13 mouse cellular contexts compared by ENCODE assay signal in the genomic region with DNA sequence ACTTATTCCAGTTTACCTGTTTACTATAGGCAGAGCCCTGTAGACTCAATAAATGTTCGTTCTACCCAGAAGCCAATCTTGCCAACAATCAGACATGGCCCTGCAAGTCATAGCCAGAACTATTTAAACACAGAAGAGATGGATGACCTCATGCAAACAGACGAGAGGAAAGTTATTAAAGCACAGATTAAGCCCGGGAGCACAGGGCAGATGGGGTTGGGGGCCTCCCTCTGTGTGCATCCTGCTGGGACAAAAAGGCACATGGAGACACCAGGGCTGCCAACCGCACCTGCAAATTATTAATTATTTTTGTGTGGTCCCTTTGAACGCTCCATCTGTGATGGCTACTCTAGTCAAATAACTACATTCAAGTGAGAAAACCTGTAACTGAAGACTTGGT. TPM values are rescaled to one million over a fixed set of nuclear protein-coding genes. Genes with fewer than 3 reads are reported as not detected.
DNase-seq lines count a peak whose midpoint lies in the region; ATAC-seq lines count a peak whose summit lies in the region.
"Had no signal": no experiment of that assay in that cellular context is flagged by ENCODE, and none has a peak within 500 bp of the region (broad histone marks: within the 10 kb centered on the region; RNA-seq: fewer than 3 reads in every experiment).

No protein-coding gene starts in this region.

- 79% methylated on average over 5 of the region's 5 CpGs for WGBS in liver, embryonic 11.5 days
- WGBS in liver, embryonic 13.5 days (ENCODE audit: insufficient replicate concordance), result 83% methylated on average over 5 of the region's 5 CpGs

- peak; percentile 40 for DNase-seq in heart, adult 11 months
- DNase-seq in heart, postnatal 36 days, result no peak
- no peak for DNase-seq in liver, embryonic 11.5 days (ENCODE audit: low spot score)
- DNase-seq in liver, result no peak
- DNase-seq in cerebellum, adult 18-20 months, result peak; percentile 42 to 56
- DNase-seq in liver, embryonic 13.5 days, result no peak
- no peak for DNase-seq in spleen, postnatal 10 days (ENCODE audit: low spot score in 2 of 2)
- DNase-seq in thymus, postnatal 0 days (ENCODE audit: low spot score), result no peak
- DNase-seq: adrenal gland, postnatal 14 days; gastrocnemius, postnatal 10 days; kidney, postnatal 10 days had no signal

- no peaks in the 10 kb centered on the region for H3K27me3 ChIP-seq in liver, embryonic 11.5 days (replicated peaks; ENCODE audit: control insufficient read depth, insufficient read depth, low read length)
- no peaks in the 10 kb centered on the region for H3K27me3 ChIP-seq in liver, embryonic 13.5 days
- H3K27me3 ChIP-seq: embryonic facial prominence, embryonic 13.5 days; forebrain, embryonic 12.5 days had no signal

- H3K4me1 ChIP-seq in liver, embryonic 11.5 days (replicated peaks; ENCODE audit: control insufficient read depth, insufficient read depth, low read length), result peaks cover 58% of the 10 kb centered on the region
- H3K4me1 ChIP-seq in liver, embryonic 13.5 days (replicated peaks), result peaks cover 92% of the 10 kb centered on the region

- H3K36me3 ChIP-seq in liver, embryonic 11.5 days (ENCODE audit: control insufficient read depth, insufficient read depth, low read length), result no peaks in the 10 kb centered on the region
- peaks cover 15% of the 10 kb centered on the region for H3K36me3 ChIP-seq in liver, embryonic 13.5 days
- H3K36me3 ChIP-seq: embryonic facial prominence, embryonic 13.5 days; forebrain, embryonic 12.5 days had no signal

- H3K4me2 ChIP-seq in liver, embryonic 11.5 days, result no peak overlapping the region; the same call in 1 of the 2 replicates
- H3K4me2 ChIP-seq in liver, embryonic 13.5 days, result no peak overlapping the region
- H3K4me2 ChIP-seq: embryonic facial prominence, embryonic 13.5 days; forebrain, embryonic 12.5 days had no signal

- no peak overlapping the region for H3K9ac ChIP-seq in liver, embryonic 11.5 days (ENCODE audit: low read depth, low read length)
- H3K9ac ChIP-seq in liver, embryonic 13.5 days, result no peak overlapping the region
- H3K9ac ChIP-seq: embryonic facial prominence, embryonic 13.5 days; forebrain, embryonic 12.5 days had no signal

- peak overlapping the region; percentile 43; the same call in 1 of the 2 replicates for H3K27ac ChIP-seq in liver, embryonic 11.5 days (ENCODE audit: low read depth, low read length)
- H3K27ac ChIP-seq in liver, embryonic 13.5 days, result peak overlapping the region; percentile 35; the same call in 1 of the 2 replicates
- H3K27ac ChIP-seq: embryonic facial prominence, embryonic 13.5 days had no signal

- intact Hi-C loops in heart, postnatal 36 days (cut with DNase I), result no loop called here

- H3K9me3 ChIP-seq in liver, embryonic 11.5 days (ENCODE audit: control insufficient read depth, low read length), result no peaks in the 10 kb centered on the region
- no peaks in the 10 kb centered on the region for H3K9me3 ChIP-seq in liver, embryonic 13.5 days (replicated peaks)
- H3K9me3 ChIP-seq: embryonic facial prominence, embryonic 13.5 days; forebrain, embryonic 12.5 days had no signal

- no peak for ATAC-seq in liver, embryonic 11.5 days (replicated peaks; ENCODE audit: low FRiP score)
- ATAC-seq in liver, embryonic 13.5 days (ENCODE audit: low read depth), result no peak

- no peak overlapping the region for H3K4me3 ChIP-seq in liver, embryonic 11.5 days (ENCODE audit: low read depth, low read length)
- H3K4me3 ChIP-seq in liver, embryonic 13.5 days (replicated peaks), result no peak overlapping the region
- H3K4me3 ChIP-seq: embryonic facial prominence, embryonic 13.5 days; forebrain, embryonic 12.5 days had no signal

RNA-seq across cellular contexts. Expression of gene Tbxas1, which starts 29.3 kb away (rescaled TPM):
- total RNA-seq in heart, postnatal 36 days (2021), result 1 to 10 TPM; 2.1 TPM
- 11.5 and 12.0 TPM in 2 replicates for polyA plus RNA-seq in liver, embryonic 11.5 days (2014; fragmentation: Nextera tagmentation; extraction: Ambion mirVana)
- 11.4 and 12.2 TPM in 2 replicates for polyA plus RNA-seq in liver, embryonic 13.5 days (2015; fragmentation: Nextera tagmentation; extraction: Ambion mirVana)
- 2.0 and 2.5 TPM in 2 replicates for polyA plus RNA-seq in thymus, postnatal 0 days (2015; fragmentation: Nextera tagmentation; extraction: Ambion mirVana)

RNA-seq across cellular contexts. Expression of gene Hipk2, which starts 30.1 kb away (rescaled TPM):
- 100 to 1,000 TPM in 1 of 2 experiments, 10 to 100 TPM in 1; 92.1 to 101 TPM for total RNA-seq in heart, postnatal 36 days (2021)
- polyA plus RNA-seq in liver, embryonic 11.5 days (2014; fragmentation: Nextera tagmentation; extraction: Ambion mirVana), result 21.4 and 27.4 TPM in 2 replicates
- polyA plus RNA-seq in liver, embryonic 13.5 days (2015; fragmentation: Nextera tagmentation; extraction: Ambion mirVana), result 20.1 and 20.4 TPM in 2 replicates
- 3.1 and 7.1 TPM in 2 replicates for polyA plus RNA-seq in thymus, postnatal 0 days (2015; fragmentation: Nextera tagmentation; extraction: Ambion mirVana)

Comparison
In these comparisons a context has a peak if more than half of its experiments do, and no peak if none do; other contexts are left out.
1. DNase-seq: peak in heart, adult 11 months (single experiment) and cerebellum, adult 18-20 months (2 of 2); none in heart, postnatal 36 days (0 of 2), liver, embryonic 11.5 days (single experiment), liver (single experiment), liver, embryonic 13.5 days (single experiment), spleen, postnatal 10 days (0 of 2) and thymus, postnatal 0 days (single experiment).